Mouse (Mus musculus) ZHBTc4 (cell line): ENCODE results near the gene Kif16b.

Experiments used
- DNase-seq: peaks from one replicate; pipeline ENCODE4 v3.0.0-alpha.2; 2011; ENCODE audit warnings: low read depth, low spot score

Gene Kif16b

GRCm38 (mm10) chr2:142875936-142876335, 25.4 kb downstream of the Kif16b start:
- no peak for DNase-seq

GRCm38 (mm10) chr2:142874562-142874961, 26.8 kb downstream of the Kif16b start:
- no peak for DNase-seq

- no peak for DNase-seq
These were observed 31.3 kb downstream of the Kif16b start for GRCm38 (mm10) chr2:142870055-142870454.

- no peak for DNase-seq
These were observed 33.9 kb downstream of the Kif16b start for GRCm38 (mm10) chr2:142867481-142867880.

- DNase-seq: no peak
These were observed 40.3 kb downstream of the Kif16b start for GRCm38 (mm10) chr2:142860994-142861393.

DNA sequence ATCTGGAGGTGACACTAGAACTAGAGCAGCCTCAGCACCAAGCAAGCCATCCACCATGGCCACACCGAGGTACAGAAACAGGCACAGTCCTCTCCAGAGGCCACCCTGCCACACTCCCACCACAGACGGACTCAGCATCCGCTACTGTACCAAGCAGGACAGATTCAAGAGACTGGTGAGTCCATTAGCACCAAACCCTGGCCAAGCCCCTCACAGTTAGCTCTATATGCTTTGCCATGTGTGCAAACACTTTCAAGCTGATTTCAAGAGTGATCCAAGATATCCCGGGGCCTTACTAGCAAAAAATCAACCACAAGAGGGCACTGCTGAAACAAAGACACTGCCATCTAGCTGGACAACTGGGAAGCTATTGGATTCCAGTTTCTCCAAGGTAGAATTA, 41.9 kb downstream of the Kif16b start:
- peak; percentile 67 for DNase-seq

DNA sequence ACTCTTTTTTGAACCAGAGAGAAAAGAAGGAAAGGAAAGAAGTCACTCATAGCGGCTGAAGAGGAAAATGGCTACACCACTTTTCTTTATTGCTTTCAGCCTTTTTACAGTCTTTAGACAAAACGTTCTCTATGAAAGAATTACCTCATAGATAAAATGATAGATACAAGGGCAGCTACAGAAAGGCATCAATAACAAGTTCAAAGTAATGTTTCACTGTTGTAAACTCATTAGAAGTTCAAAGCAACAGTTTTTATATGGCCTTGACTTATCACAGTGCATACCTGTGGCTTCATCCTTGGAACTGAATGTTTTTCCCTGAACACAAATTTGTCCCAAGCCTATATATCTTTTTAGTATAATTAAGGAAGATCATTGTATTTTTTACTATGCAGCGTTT, 62.6 kb downstream of the Kif16b start:
- DNase-seq: no peak

DNA sequence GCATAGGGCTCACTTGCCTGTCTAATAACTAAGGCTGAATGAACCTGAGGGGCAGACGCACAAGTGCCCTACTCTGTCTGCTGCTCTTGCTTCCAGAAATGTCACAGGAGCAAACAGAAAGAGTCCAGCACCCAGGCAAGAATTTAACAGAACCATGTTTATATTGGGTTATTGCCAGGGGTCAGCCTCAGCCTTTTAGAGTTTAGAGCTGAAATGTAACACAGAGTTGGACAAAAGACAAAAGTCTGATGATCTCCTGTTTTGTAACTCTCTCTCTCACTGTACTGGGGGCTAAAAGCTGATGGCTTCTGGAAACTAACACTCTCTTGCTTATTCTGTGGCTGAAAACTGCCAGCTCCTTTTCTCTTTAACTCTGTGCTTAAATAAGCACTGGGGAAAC, 63.2 kb downstream of the Kif16b start:
- no peak for DNase-seq

- no peak for DNase-seq
These were observed 66.6 kb downstream of the Kif16b start for GRCm38 (mm10) chr2:142834751-142835150.

- peak; percentile 17 for DNase-seq
These were observed 68.5 kb downstream of the Kif16b start for GRCm38 (mm10) chr2:142832617-142833422.

DNA sequence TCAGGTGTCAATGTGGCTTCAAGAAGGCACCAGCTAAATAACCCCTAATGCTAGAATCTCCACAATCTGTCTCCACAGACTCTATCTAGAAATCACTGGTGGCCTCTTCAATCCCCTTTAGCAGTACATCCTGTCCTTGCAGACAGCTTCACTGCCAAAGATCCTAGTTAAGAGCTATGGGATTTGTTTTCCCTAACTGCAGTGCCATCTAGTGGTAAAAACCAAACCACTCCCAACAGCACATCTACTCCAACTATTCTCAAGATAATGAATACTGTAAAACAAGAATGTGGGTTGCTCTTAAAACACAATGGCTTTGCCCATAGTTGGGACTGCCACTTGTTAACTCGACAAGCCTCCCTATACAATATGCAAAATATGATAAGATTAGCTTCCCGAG, 88.3 kb downstream of the Kif16b start:
- peak; percentile 73 for DNase-seq

DNA sequence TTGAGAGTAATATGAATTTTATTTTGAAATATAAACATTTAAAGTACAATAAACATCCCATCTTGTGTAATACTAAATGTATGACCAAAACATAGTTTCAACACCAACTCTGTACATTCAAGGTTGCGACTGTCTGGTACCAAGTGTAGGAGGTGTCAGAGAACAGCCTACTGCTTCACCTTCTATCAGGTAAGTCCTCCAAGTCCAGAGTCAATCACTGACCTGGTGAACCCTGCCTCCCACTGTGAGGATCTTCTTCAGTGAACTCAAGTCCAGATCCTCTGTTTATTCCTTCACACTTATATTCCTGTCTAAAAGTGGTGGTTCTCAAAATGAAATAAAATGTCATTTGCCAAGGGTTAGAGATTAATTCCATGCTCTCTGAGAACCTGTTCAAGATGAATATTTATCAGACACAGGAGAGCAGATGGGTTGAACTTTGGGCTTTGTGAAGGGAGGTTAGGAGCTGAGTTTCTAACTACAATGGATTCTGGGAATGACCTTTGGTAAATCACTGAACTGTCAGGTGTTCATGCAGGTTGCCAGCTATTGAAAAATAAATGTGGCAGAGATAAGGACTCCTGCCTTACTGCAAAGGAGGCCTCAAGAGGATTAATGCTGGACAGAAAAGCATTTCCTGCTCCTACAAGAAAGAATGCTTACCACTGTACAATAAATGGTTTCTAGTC, 97.4 kb downstream of the Kif16b start:
- no peak for DNase-seq

DNA sequence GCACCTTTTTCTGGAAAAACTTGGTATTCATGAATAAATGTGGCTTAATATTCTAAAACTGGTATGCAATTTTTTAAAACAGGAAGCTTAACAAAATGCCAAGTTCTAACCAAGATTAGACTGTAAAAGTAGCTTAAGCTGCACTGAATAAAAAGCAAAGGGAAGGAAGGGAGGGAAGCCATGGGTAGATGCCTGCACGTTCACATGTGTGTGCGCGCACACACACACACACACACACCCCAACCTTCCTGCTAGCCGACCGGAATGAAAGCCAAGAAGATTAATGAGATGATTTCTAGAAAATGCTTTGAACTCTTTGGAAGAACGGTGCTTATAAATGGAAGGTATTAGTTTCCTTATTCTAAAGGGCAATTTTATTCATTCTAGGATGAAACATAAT, 104.0 kb downstream of the Kif16b start:
- no peak for DNase-seq

DNA sequence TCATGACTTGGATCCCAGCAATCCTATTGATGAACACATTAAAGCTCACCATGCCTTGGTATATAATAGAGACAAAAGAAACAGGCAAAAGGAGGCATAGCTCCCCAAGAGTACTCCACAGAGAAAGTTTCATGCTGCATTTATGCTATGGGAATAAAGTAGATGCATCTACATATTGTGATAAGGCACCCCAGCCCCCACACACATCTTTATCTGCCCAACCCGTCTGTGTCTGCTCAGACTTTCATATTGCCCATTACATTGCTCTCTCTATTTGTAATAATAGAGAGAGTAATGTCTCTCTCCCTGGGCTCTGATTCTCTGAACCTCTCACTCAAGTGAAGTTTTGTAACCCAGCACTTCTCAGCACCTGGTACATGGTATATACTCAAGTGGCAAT, 126.0 kb downstream of the Kif16b start:
- DNase-seq: no peak

GRCm38 (mm10) chr2:142774752-142775151, 126.6 kb downstream of the Kif16b start:
- DNase-seq: no peak

DNA sequence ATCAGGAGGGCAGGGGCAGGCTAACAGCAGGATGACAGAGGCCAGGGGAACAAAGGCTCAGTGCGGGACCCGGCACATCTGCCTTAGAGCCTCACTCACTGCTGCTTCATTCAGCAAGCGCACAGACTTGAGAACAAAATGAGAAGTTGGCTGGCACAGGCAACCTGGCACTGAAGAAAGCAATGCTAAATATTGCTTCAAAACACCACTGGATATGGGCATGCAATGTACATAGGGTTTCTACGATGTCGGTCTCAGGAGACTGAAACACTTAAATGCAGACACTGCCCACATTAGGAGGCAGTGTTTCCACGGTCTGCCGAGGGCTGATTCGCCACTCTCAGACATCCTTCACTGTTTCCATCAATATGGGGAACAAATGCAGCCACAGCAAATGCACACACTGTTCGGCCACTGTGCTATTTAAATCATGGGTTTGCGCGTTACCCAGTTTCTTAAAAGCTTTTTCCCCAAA, 131.6 kb downstream of the Kif16b start:
- DNase-seq: no peak

GRCm38 (mm10) chr2:142764276-142764675, 137.1 kb downstream of the Kif16b start:
- no peak for DNase-seq

DNA sequence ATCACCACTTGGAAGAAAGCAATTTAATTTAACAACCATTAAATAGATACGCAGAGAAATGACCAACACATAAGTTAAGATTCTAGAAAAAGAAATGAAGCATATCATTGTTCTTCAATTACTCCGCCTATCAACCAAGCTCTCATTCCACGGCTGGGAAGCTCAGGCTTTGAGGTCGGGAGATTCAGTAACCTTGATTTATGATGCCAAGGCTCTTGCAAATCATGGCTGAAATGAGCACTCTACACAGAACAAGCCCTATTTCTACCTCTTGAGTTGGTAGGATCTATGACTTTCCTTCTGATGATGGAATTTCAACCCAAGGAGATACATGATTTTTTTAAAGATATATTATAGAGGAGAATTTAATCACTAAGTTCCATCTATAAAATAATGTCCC, 140.5 kb downstream of the Kif16b start:
- no peak for DNase-seq

DNA sequence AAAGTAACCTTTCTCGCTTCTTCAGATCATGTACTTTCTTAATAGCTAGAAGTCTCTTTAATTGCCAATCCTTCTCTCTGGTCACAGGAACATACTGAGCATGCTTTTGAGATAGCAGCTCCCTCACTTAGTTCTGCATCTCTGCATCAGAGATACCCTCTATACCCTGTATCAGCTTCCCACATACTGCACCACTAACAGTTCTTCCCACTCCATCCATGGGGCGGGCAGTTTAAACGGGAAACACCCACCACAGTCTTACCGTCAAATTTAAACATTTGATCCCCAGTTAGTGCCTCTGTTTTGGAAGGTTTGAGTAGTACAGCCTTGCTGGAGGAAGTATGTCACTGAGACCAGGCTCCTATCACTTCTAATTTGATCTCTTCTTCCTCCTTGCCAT, 142.1 kb downstream of the Kif16b start:
- no peak for DNase-seq

GRCm38 (mm10) chr2:142758091-142758765, 143.1 kb downstream of the Kif16b start:
- DNase-seq: no peak

GRCm38 (mm10) chr2:142739338-142739737, 162.0 kb downstream of the Kif16b start:
- no peak for DNase-seq

- DNase-seq: no peak
These were observed 162.8 kb downstream of the Kif16b start for GRCm38 (mm10) chr2:142738488-142738887.
